Mouse (Mus musculus) kidney, postnatal 4 days (tissue): ENCODE measurements around the gene Rabgap1l.

ENCODE experiments used
- DNase-seq, 2 experiments: peaks; one replicate each; pipeline ENCODE4 v3.0.0; 2021; ENCODE audit warnings: mixed read lengths in 2 of 2

Rabgap1l gene

DNA sequence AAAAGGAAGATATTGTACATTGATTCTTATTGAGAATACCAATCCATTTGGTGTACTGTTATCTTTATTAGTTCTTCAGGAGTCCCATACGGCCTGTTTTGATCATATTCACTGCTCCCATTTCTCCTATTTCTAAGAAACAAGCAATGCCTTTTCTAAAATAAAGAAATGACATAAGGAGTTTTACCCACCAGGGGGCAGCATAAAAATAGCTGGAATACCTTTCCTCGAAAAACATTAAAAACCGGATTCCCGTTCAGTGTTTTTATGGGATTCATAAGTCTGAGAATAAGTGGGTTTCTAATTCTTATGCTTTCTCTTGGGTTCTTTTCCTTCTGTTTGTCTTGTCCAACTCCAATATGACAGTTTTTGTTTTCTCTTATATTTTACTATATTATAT is 562.0 kb downstream of the Rabgap1l start:
- DNase-seq, result peak in 1 of 2 experiments; percentile 17

DNA sequence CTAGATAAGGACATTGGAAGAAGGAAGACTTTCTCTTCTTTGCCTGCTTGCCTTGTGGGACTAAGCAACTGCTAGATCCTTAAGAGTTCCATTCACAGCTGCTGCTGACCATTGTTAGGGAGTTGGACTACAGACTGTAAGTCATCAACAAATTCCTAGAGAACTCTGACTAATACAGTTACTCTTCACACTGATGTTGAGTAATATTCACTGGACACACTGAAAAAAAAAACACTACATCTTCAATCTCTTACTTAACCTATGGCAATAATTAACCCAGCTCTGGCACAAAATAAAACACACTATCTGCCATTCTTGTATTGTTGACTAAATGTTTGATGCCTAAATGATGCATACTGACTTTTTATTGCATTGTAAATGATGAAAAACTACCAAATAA is 565.2 kb downstream of the Rabgap1l start:
- DNase-seq, result no peak

DNA sequence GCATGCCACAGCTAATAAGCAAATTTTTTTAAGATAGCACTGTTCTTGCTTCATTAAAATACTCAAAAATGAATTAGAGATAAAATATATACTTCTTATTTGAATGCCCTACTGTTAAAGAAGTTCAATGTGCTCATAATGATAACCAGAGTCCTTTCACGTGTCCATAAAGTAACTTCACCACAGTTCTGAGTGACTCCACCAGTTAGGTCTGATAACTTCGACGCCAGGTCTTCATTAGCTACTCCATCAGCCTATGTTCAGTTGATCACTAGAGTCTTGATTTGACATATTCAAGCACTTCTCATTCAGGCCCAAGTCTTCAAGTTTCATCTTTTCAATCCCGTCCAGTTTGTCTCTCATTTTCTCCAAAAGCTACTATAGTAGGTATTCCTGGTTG is 565.8 kb downstream of the Rabgap1l start:
- no peak for DNase-seq

DNA sequence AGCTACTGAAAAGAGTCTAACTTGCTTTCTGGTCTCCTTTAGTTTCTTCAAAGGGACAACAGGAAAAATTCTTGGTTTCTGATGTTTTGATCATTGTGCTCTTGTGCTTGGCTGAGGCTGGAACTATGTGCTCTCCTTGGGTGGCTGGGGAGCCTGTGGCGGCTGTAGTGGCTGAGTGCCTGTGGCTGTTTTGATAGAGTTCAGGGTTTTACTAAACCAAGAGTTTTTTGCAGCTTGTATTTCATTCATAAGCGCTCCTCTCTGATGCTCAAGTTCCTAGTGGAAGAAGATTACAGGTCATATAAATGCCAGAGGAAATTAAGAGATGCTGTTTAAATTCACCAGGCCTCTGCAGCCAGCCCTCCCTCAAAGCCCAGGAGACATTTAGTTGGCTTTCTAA is 568.9 kb downstream of the Rabgap1l start:
- no peak for DNase-seq

DNA sequence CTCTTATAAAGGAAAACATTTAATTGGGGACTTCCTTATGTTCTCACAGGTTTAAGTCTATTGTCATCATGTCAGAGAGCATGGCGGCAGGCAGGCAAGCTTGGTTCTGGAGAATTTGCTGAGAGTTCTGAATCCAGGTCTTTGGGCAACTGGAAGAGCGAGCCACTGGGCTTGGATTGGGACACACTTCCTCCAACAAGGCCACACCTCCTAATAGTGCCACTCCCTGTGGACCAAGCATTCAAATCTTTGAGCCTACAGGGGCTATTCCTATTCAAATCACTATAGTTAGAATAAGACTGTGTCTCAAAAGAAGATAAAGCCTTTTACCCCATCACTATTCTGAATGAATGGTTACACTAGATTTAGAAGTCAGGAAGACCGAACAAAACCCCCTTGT is 575.1 kb downstream of the Rabgap1l start:
- DNase-seq, result no peak

DNA sequence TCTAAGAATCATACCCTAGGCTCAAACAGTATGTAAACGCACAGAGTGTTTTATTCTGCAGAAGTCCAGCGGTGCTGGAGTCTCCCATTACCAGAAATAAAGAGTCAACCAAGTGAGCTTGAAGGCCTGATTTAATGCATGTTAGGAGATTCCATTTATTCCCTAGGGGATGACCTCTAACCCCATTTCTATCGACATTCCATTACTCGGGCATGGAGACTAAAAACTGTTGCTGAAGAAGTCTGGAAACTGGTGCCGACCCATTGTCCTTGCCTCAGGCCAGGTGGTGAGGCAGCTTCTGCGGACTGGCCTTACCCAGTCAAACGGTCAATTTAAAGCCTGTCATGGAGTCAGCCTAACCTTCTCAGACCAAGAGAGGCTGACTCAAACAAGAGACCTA is 578.8 kb downstream of the Rabgap1l start:
- DNase-seq, result no peak

DNA sequence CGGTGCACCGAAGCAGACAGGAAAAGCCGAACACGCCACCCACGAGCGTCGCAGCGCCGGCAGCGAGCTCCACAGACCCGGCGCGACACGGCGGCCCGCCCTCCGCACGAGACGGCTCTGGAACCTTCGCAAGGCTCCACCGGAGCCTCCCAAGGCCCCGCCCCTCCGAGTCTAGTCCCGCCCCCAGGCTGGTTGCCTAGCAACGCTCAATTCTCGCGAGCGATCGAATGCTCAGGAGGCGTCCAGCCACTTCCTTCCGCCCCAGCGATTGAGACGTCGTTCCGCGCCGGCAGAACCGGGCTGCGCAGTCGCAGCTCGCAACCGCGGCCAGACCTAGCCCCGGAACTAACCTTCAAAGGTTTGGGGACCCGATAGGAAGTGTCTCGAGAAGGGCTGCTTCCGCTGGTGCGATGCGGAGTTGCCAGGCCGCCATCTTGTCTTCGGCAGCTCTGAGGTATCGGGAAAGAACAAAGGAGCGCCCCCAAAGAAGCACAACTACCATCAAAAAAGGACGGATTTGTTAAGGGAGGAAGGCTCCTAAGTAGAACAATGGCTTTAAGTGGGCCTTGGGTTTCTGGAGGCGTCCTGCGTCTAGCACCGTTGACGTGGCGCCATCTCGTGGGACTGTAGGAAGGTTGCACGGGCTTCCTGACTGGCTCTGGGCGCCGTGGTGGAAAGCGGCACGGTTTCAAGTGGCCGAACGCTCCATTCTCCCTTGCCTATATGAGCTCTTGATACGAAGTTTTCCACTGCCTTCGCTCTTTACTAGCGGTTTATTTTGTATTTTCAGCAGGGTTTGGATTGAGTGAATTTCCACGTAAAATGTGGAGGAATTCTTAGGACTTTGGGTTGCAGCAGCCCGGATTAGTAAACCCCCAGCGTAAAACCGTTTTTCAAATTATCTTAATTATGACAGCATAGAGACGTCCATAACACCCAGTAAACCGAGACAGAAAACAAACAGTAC is 580.0 kb downstream of the Rabgap1l start, which contains the start of gene Cacybp:
Gene Cacybp (minus strand): TSS at position 173 of the 967 bp plus-strand sequence.
- DNase-seq, result peak; percentile 100

DNA sequence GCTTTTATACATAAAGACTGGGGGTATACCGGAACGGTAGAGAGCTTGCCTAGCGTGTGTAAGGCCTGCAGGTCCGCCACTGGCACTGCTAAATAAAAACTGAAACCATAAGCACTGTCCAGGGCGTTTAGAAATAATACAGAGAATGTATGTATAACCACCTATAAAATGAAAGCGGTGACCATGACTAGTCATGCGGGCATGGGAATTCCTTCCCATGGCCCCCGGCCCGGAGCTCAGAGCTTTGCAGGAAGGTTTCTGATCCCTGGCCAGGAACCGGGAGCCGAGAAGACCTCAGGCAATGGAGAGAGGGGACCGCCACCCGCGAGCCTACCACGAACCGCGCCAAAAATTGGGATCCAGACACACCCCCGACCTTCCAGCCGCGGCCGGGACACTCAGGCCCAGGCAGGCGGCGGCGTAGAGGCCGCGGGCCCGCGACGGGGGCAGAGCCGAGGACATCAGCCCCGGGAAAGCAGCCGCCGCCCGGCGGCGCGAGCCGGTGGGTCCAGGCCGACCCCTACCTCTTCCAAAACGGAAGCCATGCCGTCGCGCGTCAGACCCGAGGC is 580.8 kb downstream of the Rabgap1l start:
- peak in 1 of 2 experiments; percentile 77 for DNase-seq

DNA sequence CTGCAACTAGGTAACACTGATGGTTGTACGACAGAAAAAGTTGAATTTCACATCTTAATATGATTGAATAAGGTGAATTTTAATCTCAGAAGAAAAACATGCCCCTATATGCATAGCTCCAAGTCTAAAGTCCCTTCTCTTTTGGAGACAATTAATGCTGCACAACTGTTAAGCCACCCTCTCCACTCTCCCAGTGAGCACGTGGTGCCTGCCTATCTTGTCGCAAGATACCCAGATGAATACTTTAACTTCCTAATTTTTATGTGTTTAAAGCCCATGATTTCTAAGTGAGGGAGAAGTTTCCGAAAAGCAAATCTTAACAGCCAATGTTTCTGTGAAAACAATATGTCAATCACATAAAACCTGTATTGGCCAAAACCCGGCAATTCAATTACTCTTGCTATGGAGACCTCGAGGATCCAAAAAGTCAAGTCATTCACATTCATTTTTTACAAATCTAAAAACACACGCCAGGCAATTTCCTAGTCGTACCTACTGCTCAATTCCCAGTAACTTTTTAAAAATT is 581.4 kb downstream of the Rabgap1l start:
- no peak for DNase-seq

DNA sequence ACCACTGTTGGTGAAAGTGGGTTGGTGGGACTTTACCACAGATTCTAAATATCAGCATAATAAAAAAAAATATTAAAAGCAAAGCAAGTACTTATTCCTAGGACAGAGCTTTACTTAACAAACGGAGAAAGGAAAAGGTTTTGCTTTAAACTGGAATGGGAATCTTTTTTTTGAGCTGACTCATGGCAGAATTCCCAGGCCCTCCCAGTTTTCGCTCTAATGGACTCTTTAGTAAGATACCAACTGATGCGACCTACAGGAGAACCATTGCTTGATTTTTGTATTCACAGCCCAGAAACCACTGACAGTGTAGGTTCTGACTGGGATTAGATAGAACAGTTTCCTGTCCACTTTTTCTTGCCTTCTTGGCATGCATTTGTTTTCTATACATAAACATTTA is 582.4 kb downstream of the Rabgap1l start:
- DNase-seq, result no peak

DNA sequence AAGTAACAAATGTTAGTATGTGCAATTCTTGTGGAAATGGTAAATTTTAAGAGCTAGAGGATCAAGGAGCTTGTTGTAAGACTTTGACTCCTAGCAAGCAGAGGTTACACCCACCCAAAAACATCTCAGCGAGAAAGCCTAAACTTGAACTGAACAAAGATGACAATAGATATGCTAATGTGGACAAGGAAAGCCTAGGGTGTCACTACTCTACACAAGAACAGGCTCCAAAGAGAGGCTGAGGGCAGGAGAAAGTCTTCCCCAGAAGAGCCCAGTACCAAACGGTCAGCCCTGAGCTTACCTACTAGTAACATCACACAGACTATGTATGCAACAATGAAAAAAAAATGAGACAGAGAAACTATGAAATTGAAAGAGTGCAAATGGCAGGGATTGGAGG is 583.2 kb downstream of the Rabgap1l start:
- DNase-seq, result no peak

DNA sequence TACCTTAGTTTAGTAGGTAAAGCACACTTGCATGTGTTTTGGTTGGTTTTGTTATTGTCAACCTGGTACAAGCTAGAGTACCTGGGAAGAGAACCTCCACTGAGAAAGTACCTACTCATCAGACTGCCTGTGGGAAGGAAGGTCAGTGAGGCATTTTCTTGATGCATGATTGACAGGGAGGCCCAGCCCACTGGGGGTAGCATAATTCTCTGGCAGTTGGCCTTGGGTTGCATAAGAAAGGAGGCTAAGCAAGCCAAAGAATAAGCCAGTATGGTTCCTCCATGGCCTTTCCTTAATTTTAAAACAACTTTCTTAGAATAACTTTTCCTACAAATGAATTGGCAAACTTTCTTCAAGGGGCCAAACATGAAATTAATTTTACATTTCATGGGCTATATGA is 587.5 kb downstream of the Rabgap1l start:
- DNase-seq, result no peak

DNA sequence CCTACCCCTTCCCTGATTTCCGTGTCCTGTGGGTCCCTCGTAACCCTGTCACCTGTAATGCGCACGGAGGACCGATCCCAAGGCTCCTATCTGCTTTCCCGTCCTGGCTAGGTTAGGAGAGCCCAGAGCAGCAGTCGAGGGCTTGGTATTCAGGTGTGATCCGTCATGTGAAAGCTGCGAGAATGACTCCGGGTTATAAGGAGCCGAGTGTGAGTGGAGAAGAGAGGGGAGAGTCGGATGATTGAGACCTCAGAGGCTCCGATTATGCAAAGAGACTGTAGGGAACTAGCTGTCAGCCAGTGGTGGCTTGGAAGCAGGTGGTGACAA is 597.7 kb downstream of the Rabgap1l start:
- no peak for DNase-seq

DNA sequence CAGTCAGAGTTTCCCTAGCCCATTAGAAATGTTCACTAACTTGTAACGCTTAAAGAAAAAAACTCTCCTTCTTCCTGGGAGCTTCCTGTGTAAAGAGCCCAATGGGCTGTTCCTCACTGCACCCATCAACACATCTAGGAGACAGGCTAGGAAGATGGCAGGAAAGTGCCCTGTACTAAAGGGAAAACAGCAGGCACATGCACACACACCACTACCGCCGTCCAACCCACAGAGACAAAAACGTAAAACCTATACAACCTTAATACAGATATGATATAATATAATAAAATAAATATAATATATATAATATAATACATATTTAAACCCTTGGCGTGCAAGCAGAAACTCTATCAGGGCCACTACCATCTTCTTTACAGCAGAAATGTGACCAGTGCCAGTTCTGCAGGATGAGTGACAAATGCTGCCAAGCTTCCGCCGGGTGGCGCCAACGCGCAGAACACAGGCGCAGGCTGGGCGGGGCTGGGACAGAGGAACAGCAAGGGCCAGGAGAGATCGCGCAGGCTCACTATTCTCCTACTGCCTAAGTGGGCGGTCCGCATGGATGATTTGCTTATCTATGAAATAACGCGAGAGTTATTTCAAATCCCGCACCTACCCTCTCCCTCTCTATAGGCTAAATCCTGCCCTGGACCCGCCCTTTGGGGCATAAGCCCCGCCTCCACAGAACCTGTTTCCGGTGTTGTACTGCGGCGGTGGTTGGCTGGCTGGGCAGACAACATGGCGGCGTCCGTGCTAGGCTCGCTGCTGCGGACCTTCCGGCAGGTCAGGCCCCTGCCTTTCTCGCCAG is 598.3 kb downstream of the Rabgap1l start, which contains the start of gene Mrps14:
Gene Mrps14 (plus strand): TSS at position 687 of the 808 bp plus-strand sequence.
- peak; percentile 99 for DNase-seq

DNA sequence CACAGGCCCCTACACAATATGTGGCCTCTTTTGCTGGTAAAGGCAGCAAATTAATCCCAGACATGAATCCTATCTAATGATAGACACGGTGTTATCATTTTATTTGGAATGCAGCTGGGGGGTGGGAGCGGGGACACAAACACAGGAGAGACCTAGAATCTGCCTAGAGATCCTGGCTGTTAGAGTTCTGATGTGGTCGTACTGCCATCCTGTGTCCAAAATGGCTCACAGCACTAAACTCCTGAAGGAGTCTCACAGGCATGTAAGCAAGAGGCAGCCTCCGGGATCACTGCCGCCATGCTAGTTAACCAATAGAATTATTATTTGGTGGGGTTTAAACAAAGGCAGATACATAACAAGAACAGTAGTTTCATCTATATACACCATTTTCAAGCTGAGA is 608.5 kb downstream of the Rabgap1l start:
- DNase-seq, result peak; percentile 65 to 66

DNA sequence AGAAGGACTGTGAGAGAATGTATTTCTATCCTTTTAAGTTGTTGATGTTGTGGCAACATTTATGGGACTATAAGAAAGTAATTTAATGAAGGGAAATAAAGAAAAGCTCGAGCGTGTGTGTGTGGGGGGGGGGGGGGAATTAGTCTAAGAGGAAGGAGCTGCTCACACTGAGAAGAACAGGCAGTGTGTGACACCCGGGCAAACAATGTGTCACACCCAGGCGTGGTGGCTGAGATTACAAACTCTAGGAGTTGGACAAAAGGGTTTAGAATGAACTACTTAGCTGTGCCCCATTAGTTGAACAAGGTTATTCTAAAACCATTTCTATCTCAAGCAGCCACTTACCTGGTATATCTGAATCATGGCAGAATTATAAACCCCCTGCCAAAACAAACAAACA is 611.8 kb downstream of the Rabgap1l start:
- no peak for DNase-seq

DNA sequence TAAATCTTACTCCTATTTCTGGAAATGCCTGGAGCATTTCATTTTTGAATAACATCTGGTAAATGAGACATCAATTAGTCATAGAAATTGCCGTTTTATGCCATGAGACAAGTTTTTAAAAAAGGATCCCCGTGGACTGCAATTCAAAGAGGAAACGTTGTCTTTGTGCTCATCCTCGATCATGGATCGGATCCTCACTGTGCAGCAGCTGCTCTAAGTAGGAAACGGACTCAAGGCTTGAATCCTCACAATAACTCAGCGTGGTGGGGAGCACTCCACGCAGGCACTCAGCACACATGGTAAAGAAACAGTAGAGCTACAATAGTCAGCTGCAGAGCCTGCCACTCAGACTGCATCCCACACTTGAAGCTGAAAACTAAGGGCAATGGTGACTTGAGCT is 616.1 kb downstream of the Rabgap1l start:
- no peak for DNase-seq
